Mouse (Mus musculus) MEL (cell line): ENCODE data around the gene Slc4a10. TPM values are rescaled to one million over a fixed set of nuclear protein-coding genes. Genes with fewer than 3 reads are reported as not detected.
A peak's percentile ranks its signal among the peaks of the same experiment; 100 is the strongest.

Experiments
- DNase-seq: peaks from one replicate; pipeline ENCODE4 v3.0.0; 2011; ENCODE audit warnings: low read depth, low spot score
- H3K27ac ChIP-seq: 2 replicates; pipeline ENCODE4 v1.5.1; 2012; ENCODE audit warnings: low read depth, mild to moderate bottlenecking, control low read depth, low read length, moderate library complexity; ENCODE audit not compliant: control insufficient read depth
- H3K27me3 ChIP-seq, 2 experiments: fragments of 150-350 bp in 1 of 2; sonication (generic) in 1 of 2; 2 replicates each; pipeline ENCODE4 v1.6.1; 2012; ENCODE audit warnings: low read length in 2 of 2, mild to moderate bottlenecking in 2 of 2, improper control_type of control experiment in 1 of 2, moderate library complexity in 1 of 2; ENCODE audit not compliant: insufficient read depth in 2 of 2, control insufficient read depth in 1 of 2
- H3K36me3 ChIP-seq, 2 experiments: 2 replicates each; pipeline ENCODE4 v1.6.1; 2012 to 2014; ENCODE audit warnings: low read length in 2 of 2, improper control_type of control experiment in 1 of 2, inconsistent platforms in 1 of 2, mild to moderate bottlenecking in 1 of 2; ENCODE audit not compliant: insufficient read depth in 2 of 2, control insufficient read depth in 1 of 2
- H3K4me1 ChIP-seq, 2 experiments: fragments of 150-350 bp in 1 of 2; sonication (generic) in 1 of 2; 2 replicates each; pipeline ENCODE4 v1.6.1; 2012; ENCODE audit warnings: low read length in 2 of 2, improper control_type of control experiment in 1 of 2, mild to moderate bottlenecking in 1 of 2; ENCODE audit not compliant: insufficient read depth in 2 of 2, control insufficient read depth in 1 of 2
- H3K4me3 ChIP-seq, 2 experiments: fragments of 150-350 bp in 1 of 2; sonication (generic) in 1 of 2; 2 replicates each; pipeline ENCODE4 v1.5.1; 2012; ENCODE audit warnings: low read depth in 2 of 2, low read length in 2 of 2, mild to moderate bottlenecking in 2 of 2, moderate library complexity in 2 of 2, control low read depth in 1 of 2, improper control_type of control experiment in 1 of 2; ENCODE audit not compliant: control insufficient read depth in 1 of 2, insufficient read depth in 1 of 2
- H3K79me2 ChIP-seq: 2 replicates; pipeline ENCODE4 v1.6.1; 2012; ENCODE audit warnings: mild to moderate bottlenecking, low read length, moderate library complexity; ENCODE audit not compliant: control insufficient read depth, poor library complexity, insufficient read depth
- H3K9ac ChIP-seq: 2 replicates; pipeline ENCODE4 v1.6.1; 2012; ENCODE audit warnings: low read depth, mild to moderate bottlenecking, control low read depth, low read length, moderate library complexity; ENCODE audit not compliant: control insufficient read depth, poor library complexity, severe bottlenecking
- H3K9me3 ChIP-seq: fragments of 150-350 bp; sonication (generic); replicated peaks from 2 replicates; pipeline ENCODE4 v1.6.1; 2012; ENCODE audit warnings: mild to moderate bottlenecking, low read length, improper control_type of control experiment, moderate library complexity; ENCODE audit not compliant: insufficient read depth
- BHLHE40 ChIP-seq: IDR thresholded peaks from 2 replicates; pipeline ENCODE4 v1.6.1; 2012; ENCODE audit warnings: low read depth, mild to moderate bottlenecking, inconsistent platforms, low read length, improper control_type of control experiment, borderline replicate concordance
- CHD1 ChIP-seq: IDR thresholded peaks from 2 replicates; pipeline ENCODE4 v1.6.1; 2012; ENCODE audit warnings: low read depth, mild to moderate bottlenecking, inconsistent platforms, low read length, improper control_type of control experiment
- CTCF ChIP-seq, 3 experiments: IDR thresholded peaks in 2 of 3; conservative IDR thresholded peaks in 1 of 3; 2 replicates each; pipeline ENCODE4 v1.5.1; 2011 to 2012; ENCODE audit warnings: low read length in 3 of 3, low read depth in 2 of 3, mild to moderate bottlenecking in 2 of 3, improper control_type of control experiment in 1 of 3, inconsistent platforms in 1 of 3, mixed read lengths in 1 of 3, moderate library complexity in 1 of 3; ENCODE audit not compliant: control insufficient read depth in 1 of 3, insufficient read depth in 1 of 3, poor library complexity in 1 of 3, severe bottlenecking in 1 of 3
- ELF1 ChIP-seq: IDR thresholded peaks from 2 replicates; pipeline ENCODE4 v1.6.1; 2014; ENCODE audit warnings: low read depth, mild to moderate bottlenecking, inconsistent platforms, low read length, improper control_type of control experiment, moderate library complexity
- EP300 ChIP-seq, 2 experiments: IDR thresholded peaks; 2 replicates each; pipeline ENCODE4 v1.6.1; 2011; ENCODE audit warnings: improper control_type of control experiment in 2 of 2, low read length in 2 of 2, low read depth in 1 of 2, mild to moderate bottlenecking in 1 of 2
- ETS1 ChIP-seq: IDR thresholded peaks from 2 replicates; pipeline ENCODE4 v1.6.1; 2012; ENCODE audit warnings: low read depth, mild to moderate bottlenecking, inconsistent platforms, low read length, improper control_type of control experiment, moderate library complexity
- GABPA ChIP-seq: IDR thresholded peaks from 2 replicates; pipeline ENCODE4 v1.6.1; 2012; ENCODE audit warnings: low read depth, mild to moderate bottlenecking, inconsistent platforms, low read length, improper control_type of control experiment, moderate library complexity
- HCFC1 ChIP-seq: IDR thresholded peaks from 2 replicates; pipeline ENCODE4 v1.6.1; 2012; ENCODE audit warnings: low read depth, mild to moderate bottlenecking, inconsistent platforms, low read length, improper control_type of control experiment, moderate library complexity
- JUND ChIP-seq: IDR thresholded peaks from 2 replicates; pipeline ENCODE4 v1.6.1; 2011; ENCODE audit warnings: low read depth, mild to moderate bottlenecking, improper control_type of control experiment, low read length
- MAFK ChIP-seq: IDR thresholded peaks from 2 replicates; pipeline ENCODE4 v1.6.1; 2011; ENCODE audit warnings: low read depth, mild to moderate bottlenecking, low read length, improper control_type of control experiment, borderline replicate concordance
- MAZ ChIP-seq: IDR thresholded peaks from 2 replicates; pipeline ENCODE4 v1.6.1; 2012; ENCODE audit warnings: low read depth, mild to moderate bottlenecking, inconsistent platforms, low read length, improper control_type of control experiment
- MYB ChIP-seq: IDR thresholded peaks from 2 replicates; pipeline ENCODE4 v1.6.1; 2011; ENCODE audit warnings: mild to moderate bottlenecking, low read depth, low read length, improper control_type of control experiment
- MYC ChIP-seq: IDR thresholded peaks from 2 replicates; pipeline ENCODE4 v1.6.1; 2011; ENCODE audit warnings: low read depth, mild to moderate bottlenecking, low read length, improper control_type of control experiment, moderate library complexity
- NELFE ChIP-seq: IDR thresholded peaks from 2 replicates; pipeline ENCODE4 v1.6.1; 2011; ENCODE audit warnings: low read depth, low read length, improper control_type of control experiment
- POLR2A ChIP-seq, 2 experiments: IDR thresholded peaks; 2 replicates each; pipeline ENCODE4 v1.6.1; 2011 to 2012; ENCODE audit warnings: low read length in 2 of 2, mild to moderate bottlenecking in 2 of 2, control low read depth in 1 of 2, improper control_type of control experiment in 1 of 2, low read depth in 1 of 2, moderate library complexity in 1 of 2; ENCODE audit not compliant: control insufficient read depth in 1 of 2, insufficient read depth in 1 of 2, poor library complexity in 1 of 2
- POLR2AphosphoS2 ChIP-seq: IDR thresholded peaks from 2 replicates; pipeline ENCODE4 v1.6.1; 2011; ENCODE audit warnings: low read length, improper control_type of control experiment
- POLR2AphosphoS5 ChIP-seq: IDR thresholded peaks from 2 replicates; pipeline ENCODE4 v1.6.1; 2012; ENCODE audit warnings: low read depth, borderline replicate concordance, mild to moderate bottlenecking, inconsistent platforms, low read length, moderate library complexity, mixed read lengths
- RAD21 ChIP-seq: IDR thresholded peaks from 2 replicates; pipeline ENCODE4 v1.6.1; 2011; ENCODE audit warnings: mild to moderate bottlenecking, low read depth, low read length, improper control_type of control experiment
- SIN3A ChIP-seq: IDR thresholded peaks from 2 replicates; pipeline ENCODE4 v1.6.1; 2012; ENCODE audit warnings: low read length, improper control_type of control experiment, inconsistent platforms
- SMC3 ChIP-seq: IDR thresholded peaks from 2 replicates; pipeline ENCODE4 v1.6.1; 2011; ENCODE audit warnings: low read depth, low read length, improper control_type of control experiment
- UBTF ChIP-seq: IDR thresholded peaks from 2 replicates; pipeline ENCODE4 v1.6.1; 2012; ENCODE audit warnings: low read depth, mild to moderate bottlenecking, inconsistent platforms, low read length, improper control_type of control experiment, moderate library complexity, borderline replicate concordance; ENCODE audit not compliant: insufficient read depth
- USF2 ChIP-seq, 2 experiments: IDR thresholded peaks; 2 replicates each; pipeline ENCODE4 v1.6.1; 2011 to 2012; ENCODE audit warnings: improper control_type of control experiment in 2 of 2, low read length in 2 of 2, borderline replicate concordance in 1 of 2, inconsistent platforms in 1 of 2, low read depth in 1 of 2, mild to moderate bottlenecking in 1 of 2; ENCODE audit not compliant: insufficient read depth in 1 of 2
- ZMIZ1 ChIP-seq: IDR thresholded peaks from 2 replicates; pipeline ENCODE4 v1.6.1; 2012; ENCODE audit warnings: low read depth, mild to moderate bottlenecking, inconsistent platforms, low read length, improper control_type of control experiment, moderate library complexity
- polyA plus RNA-seq, 2 experiments: library from polyadenylated mRNA; stranded (reverse) in 1 of 2; unstranded in 1 of 2; fragments of >175 nt in 1 of 2; fragments of >200 nt in 1 of 2; gene quantifications; 2 replicates each; pipeline versions ENCODE4 v1.2.1 to v1.2.4; 2012; ENCODE audit warnings: low replicate concordance in 2 of 2, low read depth in 1 of 2; ENCODE audit not compliant: insufficient read length in 2 of 2, insufficient read depth in 1 of 2, missing spikeins in 1 of 2
- total RNA-seq: library from RNA; depleted of rRNA; stranded (reverse); fragments of 300-350 nt; gene quantifications from 2 replicates; pipeline ENCODE4 v1.2.3, GENCODE M21; 2012

Slc4a10 gene
- total and polyA plus RNA-seq, 3 experiments: 0.08 TPM; not detected in 2

GRCm38 (mm10) chr2:62278779-62279178, 232.5 kb downstream of the Slc4a10 start (continued):
- TF ChIP-seq SMC3: no peak
- TF ChIP-seq MAZ: no peak
- TF ChIP-seq NELFE: no peak
- no peak for TF ChIP-seq ZMIZ1
- TF ChIP-seq MAFK: no peak
- no peak for TF ChIP-seq ELF1
- no peak for TF ChIP-seq UBTF
- TF ChIP-seq EP300 (IDR thresholded peaks at IDR 0.05; ENCODE audit: low read depth in 1 of 2, low read length in 2 of 2): peak in 1 of 2 experiments; percentile 23; a peak in 1 of 4 replicates
- TF ChIP-seq GABPA: no peak
- no peak for TF ChIP-seq RAD21
- no peak for TF ChIP-seq POLR2AphosphoS5
- TF ChIP-seq POLR2A (IDR thresholded peaks at IDR 0.05; ENCODE audit: control insufficient read depth in 1 of 2, insufficient read depth in 1 of 2, low read depth in 1 of 2, low read length in 2 of 2, poor library complexity in 1 of 2): no peak

- Histone ChIP-seq H3K9me3 (no peaks in the 10 kb centered on the region), H3K79me2 (no peaks in the 10 kb centered on the region), H3K4me1 (peaks cover 0 to 9% of the 10 kb centered on the region in 2 experiments; a peak in 3 of 4 replicates), H3K4me3 (no peak overlapping the region), H3K36me3 (peaks cover 0 to 7% of the 10 kb centered on the region in 2 experiments; a peak in 2 of 4 replicates), H3K27me3 (no peaks in the 10 kb centered on the region), H3K27ac (no peak overlapping the region), H3K9ac (no peak overlapping the region)
- peak; percentile 14 for DNase-seq
- TF ChIP-seq POLR2AphosphoS2 (no peak), ZMIZ1 (no peak), BHLHE40 (no peak), ETS1 (no peak), CHD1 (no peak), HCFC1 (no peak), CTCF (IDR thresholded peaks at IDR 0.05 in 2 of 3, conservative IDR thresholded peaks at IDR 0.05 in 1 of 3; ENCODE audit: control insufficient read depth in 1 of 3, insufficient read depth in 1 of 3, low read depth in 2 of 3, low read length in 3 of 3, poor library complexity in 1 of 3, severe bottlenecking in 1 of 3) (no peak), MYB (no peak), MAFK (no peak), MYC (no peak), SIN3A (no peak), NELFE (no peak), POLR2A (IDR thresholded peaks at IDR 0.05; ENCODE audit: control insufficient read depth in 1 of 2, insufficient read depth in 1 of 2, low read depth in 1 of 2, low read length in 2 of 2, poor library complexity in 1 of 2) (no peak), USF2 (IDR thresholded peaks at IDR 0.05; ENCODE audit: borderline replicate concordance in 1 of 2, insufficient read depth in 1 of 2, low read depth in 1 of 2, low read length in 2 of 2) (no peak), JUND (no peak)
These were observed 233.5 kb downstream of the Slc4a10 start for GRCm38 (mm10) chr2:62279777-62280176.
